Mouse (Mus musculus) right cerebral cortex, adult 18-20 months (tissue): ENCODE data around the gene Zdhhc1.

ENCODE experiments used
- DNase-seq: peaks from one replicate; pipeline ENCODE4 v3.0.0; 2022; ENCODE audit warnings: mixed read lengths

Zdhhc1 gene

GRCm38 (mm10) chr8:105517346-105517745 is 20.6 kb upstream of the Zdhhc1 start:
- DNase-seq = no peak

GRCm38 (mm10) chr8:105516018-105516645 is 19.4 kb upstream of the Zdhhc1 start:
- DNase-seq = peak; percentile 69

- no peak for DNase-seq
Measured at GRCm38 (mm10) chr8:105514656-105515055, 18.0 kb upstream of the Zdhhc1 start.

- no peak for DNase-seq
Measured at GRCm38 (mm10) chr8:105514194-105514593, 17.5 kb upstream of the Zdhhc1 start.

- no peak for DNase-seq
Measured at GRCm38 (mm10) chr8:105509997-105510735, 13.5 kb upstream of the Zdhhc1 start.

- DNase-seq = no peak
Measured at GRCm38 (mm10) chr8:105508758-105509157, 12.1 kb upstream of the Zdhhc1 start.

GRCm38 (mm10) chr8:105506977-105507376 is 10.3 kb upstream of the Zdhhc1 start:
- DNase-seq = no peak

GRCm38 (mm10) chr8:105504617-105505016 is 7.9 kb upstream of the Zdhhc1 start:
- DNase-seq = no peak

GRCm38 (mm10) chr8:105499787-105500186 is 3.1 kb upstream of the Zdhhc1 start:
- no peak for DNase-seq

GRCm38 (mm10) chr8:105495350-105496302 is 1.1 kb downstream of the Zdhhc1 start:
- no peak for DNase-seq

GRCm38 (mm10) chr8:105494566-105494965 is 2.1 kb downstream of the Zdhhc1 start:
- no peak for DNase-seq

- no peak for DNase-seq
Measured at GRCm38 (mm10) chr8:105493495-105493894, 3.2 kb downstream of the Zdhhc1 start.

- DNase-seq = no peak
Measured at GRCm38 (mm10) chr8:105489281-105489680, 7.4 kb downstream of the Zdhhc1 start.

GRCm38 (mm10) chr8:105488082-105488481 is 8.6 kb downstream of the Zdhhc1 start:
- no peak for DNase-seq

GRCm38 (mm10) chr8:105484392-105484791 is 12.3 kb downstream of the Zdhhc1 start:
- no peak for DNase-seq

- no peak for DNase-seq
Measured at GRCm38 (mm10) chr8:105484030-105484368, 12.7 kb downstream of the Zdhhc1 start.

GRCm38 (mm10) chr8:105483212-105484029 is 13.3 kb downstream of the Zdhhc1 start:
- no peak for DNase-seq

- no peak for DNase-seq
Measured at GRCm38 (mm10) chr8:105482123-105482522, 14.6 kb downstream of the Zdhhc1 start.

GRCm38 (mm10) chr8:105481453-105481852 is 15.2 kb downstream of the Zdhhc1 start:
- no peak for DNase-seq

- no peak for DNase-seq
Measured at GRCm38 (mm10) chr8:105481013-105481412, 15.7 kb downstream of the Zdhhc1 start.

GRCm38 (mm10) chr8:105477792-105478191 is 18.9 kb downstream of the Zdhhc1 start:
- DNase-seq = no peak

- no peak for DNase-seq
Measured at GRCm38 (mm10) chr8:105476628-105477413, 19.9 kb downstream of the Zdhhc1 start.
